Mouse (Mus musculus): ENCODE data around the gene Nipa2.

Nipa2 gene

GRCm38 (mm10) chr7:55962004-55962908 lies at the start of gene Nipa2:
TSS of gene Nipa2 (minus strand) at chr7:55962476.
- DNase-seq, result peak; percentile 98

- DNase-seq, result no peak
These were observed 48.7 kb upstream of the Nipa2 start for GRCm38 (mm10) chr7:56011018-56011333.

GRCm38 (mm10) chr7:56010318-56011017 lies 48.2 kb upstream of the Nipa2 start:
- DNase-seq, result no peak

GRCm38 (mm10) chr7:55998997-55999396 lies 36.7 kb upstream of the Nipa2 start:
- DNase-seq, result no peak

DNA sequence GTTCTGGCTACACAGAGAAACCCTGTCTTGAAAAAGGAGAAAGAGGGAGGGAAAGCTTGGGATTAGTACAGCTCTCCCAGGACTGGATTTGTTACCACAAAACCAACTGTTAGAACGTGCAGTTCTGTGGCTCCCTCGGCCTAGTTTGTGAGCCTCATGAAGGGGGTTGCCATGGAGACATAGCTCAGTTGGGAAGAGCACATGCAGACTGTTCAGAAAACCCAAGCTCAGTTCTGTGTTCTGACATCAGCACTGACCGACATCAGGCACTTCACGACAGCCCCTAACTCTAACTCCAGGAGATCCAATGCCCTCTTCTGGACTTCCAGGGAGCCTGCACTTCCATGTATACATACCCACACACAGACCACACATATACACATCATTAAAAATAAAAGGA lies 32.7 kb upstream of the Nipa2 start:
- no peak for DNase-seq

DNA sequence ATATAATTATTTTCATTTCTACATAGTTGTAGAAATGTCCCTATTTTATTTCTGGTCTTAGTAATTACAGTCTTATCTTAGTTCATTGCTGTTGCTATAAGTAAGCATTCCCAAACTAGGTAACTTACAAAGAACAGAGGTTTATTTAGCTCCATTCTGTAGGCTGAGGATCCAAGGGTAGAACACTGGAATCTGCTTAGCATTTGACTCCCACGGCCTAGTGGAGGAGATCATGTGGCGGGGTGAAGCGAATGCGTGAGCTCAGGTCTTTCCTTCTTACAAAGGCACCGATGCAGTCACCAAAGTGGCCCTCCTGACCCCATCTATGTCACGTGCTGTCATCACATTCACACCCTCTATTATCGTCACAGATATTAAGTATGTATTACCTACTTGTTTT lies 29.6 kb upstream of the Nipa2 start:
- no peak for DNase-seq

DNA sequence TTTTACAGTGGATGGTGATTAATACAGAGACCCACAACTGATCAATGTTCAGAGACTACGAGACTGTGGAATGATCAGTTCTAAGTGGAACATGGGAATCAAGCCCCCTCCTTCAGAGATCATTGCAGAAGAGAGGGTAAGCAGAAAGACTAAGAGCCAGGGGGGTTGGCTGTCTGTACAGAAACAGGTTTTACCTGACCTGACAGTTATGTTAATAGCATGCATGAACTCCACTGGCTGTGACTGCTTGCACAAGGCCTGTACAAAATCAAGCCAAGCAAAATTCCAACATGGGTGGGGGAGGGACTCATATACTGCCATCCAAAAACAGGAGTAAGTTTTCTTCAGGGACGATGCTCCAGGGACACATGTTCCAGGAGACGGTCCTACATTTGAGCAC lies 28.9 kb upstream of the Nipa2 start:
- no peak for DNase-seq

- peak; percentile 93 for DNase-seq
These were observed 24.4 kb upstream of the Nipa2 start for GRCm38 (mm10) chr7:55986526-55987214.

GRCm38 (mm10) chr7:55984754-55985153 lies 22.5 kb upstream of the Nipa2 start:
- DNase-seq, result no peak

DNA sequence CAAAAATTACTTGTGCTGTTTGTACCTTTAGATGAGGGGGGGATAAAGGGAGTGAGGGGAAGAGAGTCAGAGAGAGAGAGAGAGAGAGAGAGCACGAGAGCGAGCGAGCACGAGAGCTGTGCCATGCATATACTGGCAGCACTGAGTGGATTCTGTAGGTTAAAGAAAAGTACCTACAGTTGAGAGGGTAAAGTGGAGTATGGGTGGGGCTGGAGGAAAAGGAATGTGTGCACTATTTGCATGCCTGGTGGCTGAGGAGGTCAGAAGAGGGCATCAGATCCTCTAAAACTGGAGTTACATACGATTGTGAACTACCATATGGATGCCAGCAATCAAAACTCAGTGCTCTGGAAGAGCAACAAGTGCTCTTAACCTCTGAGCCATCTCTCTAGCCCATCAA lies 20.8 kb upstream of the Nipa2 start:
- DNase-seq, result no peak

- no peak for DNase-seq
These were observed 19.9 kb upstream of the Nipa2 start for GRCm38 (mm10) chr7:55982010-55982700.

- no peak for DNase-seq
These were observed 19.2 kb upstream of the Nipa2 start for GRCm38 (mm10) chr7:55981511-55981910.

- DNase-seq, result no peak
These were observed 12.2 kb upstream of the Nipa2 start for GRCm38 (mm10) chr7:55974429-55974828.

- no peak for DNase-seq
These were observed 7.1 kb upstream of the Nipa2 start for GRCm38 (mm10) chr7:55969415-55969814.

GRCm38 (mm10) chr7:55968258-55968901 lies 6.1 kb upstream of the Nipa2 start:
- DNase-seq, result peak; percentile 19

GRCm38 (mm10) chr7:55966866-55967460 lies 4.7 kb upstream of the Nipa2 start:
- DNase-seq, result no peak

- no peak for DNase-seq
These were observed 1.8 kb downstream of the Nipa2 start for GRCm38 (mm10) chr7:55960506-55960905.

DNA sequence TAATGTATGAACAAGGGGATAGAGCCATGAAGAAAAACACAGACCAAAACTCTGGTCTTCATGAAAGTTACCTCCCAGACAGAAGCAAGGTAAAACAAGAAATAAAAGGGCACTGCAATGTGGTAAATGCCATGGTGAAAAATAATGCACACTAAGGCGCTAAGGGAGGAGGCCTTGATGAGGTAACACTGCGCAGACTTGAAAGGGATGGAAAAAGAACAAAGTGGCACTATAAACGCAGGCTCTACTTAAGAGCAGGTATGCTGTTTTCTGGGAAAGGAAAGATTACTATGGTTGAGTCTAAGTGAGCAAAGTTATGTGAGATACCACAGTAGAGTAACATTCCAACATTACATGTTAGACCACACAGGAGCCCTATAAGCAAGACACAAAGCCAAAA lies 2.5 kb downstream of the Nipa2 start:
- DNase-seq, result no peak

DNA sequence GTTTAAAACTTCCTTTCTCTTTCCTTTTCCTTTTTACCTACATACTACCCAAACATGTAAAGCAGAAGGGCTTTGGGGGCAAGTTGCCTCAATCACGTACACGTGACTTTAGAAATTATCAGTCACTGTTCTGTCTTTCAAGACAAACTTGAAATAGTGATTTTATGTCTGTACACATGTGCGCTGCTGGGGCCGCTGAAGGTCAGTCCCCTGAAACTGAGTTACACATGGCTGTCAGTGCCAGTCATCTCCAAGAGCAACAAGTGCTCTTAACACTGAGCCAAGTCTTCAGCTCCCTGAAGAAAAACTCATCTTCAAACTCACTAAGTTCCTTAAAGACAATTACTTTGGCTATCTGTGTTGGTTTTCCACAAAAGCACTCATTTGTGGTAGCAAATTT lies 4.4 kb downstream of the Nipa2 start:
- DNase-seq, result no peak

- no peak for DNase-seq
These were observed 5.1 kb downstream of the Nipa2 start for GRCm38 (mm10) chr7:55957178-55957577.

- no peak for DNase-seq
These were observed 6.2 kb downstream of the Nipa2 start for GRCm38 (mm10) chr7:55956054-55956453.

- DNase-seq, result no peak
These were observed 23.9 kb downstream of the Nipa2 start for GRCm38 (mm10) chr7:55938341-55938740.
